Mouse (Mus musculus) intestine, embryonic 14.5 days (tissue): ENCODE measurements around the gene Kcnn3. TPM values are rescaled to one million over a fixed set of nuclear protein-coding genes. Genes with fewer than 3 reads are reported as not detected.

Experiments
- ATAC-seq: fragments of 200-750 bp; cut with Nextera tagmentation; replicated peaks from 2 replicates; pipeline ENCODE4 v1.8.0; 2017; ENCODE audit warnings: low read depth, moderate number of reproducible peaks, moderate TSS enrichment, moderate library complexity; ENCODE audit not compliant: low FRiP score, low TSS enrichment
- DNase-seq: peaks from one replicate; pipeline ENCODE4 v3.0.0-alpha.2; 2018; ENCODE audit warnings: low spot score
- H3K27ac ChIP-seq: fragments of 300-500 bp; sonication (generic); 2 replicates; pipeline ENCODE4 v1.5.1; 2014; ENCODE audit warnings: low read depth, mild to moderate bottlenecking, control low read depth
- H3K27me3 ChIP-seq: fragments of 300-500 bp; sonication (generic); replicated peaks from 2 replicates; pipeline ENCODE4 v1.6.1; 2014; ENCODE audit warnings: low read length, control low read depth; ENCODE audit not compliant: control insufficient read depth, insufficient read depth
- H3K36me3 ChIP-seq: fragments of 300-500 bp; sonication (generic); 2 replicates; pipeline ENCODE4 v1.6.1; 2014; ENCODE audit warnings: low read length, control low read depth; ENCODE audit not compliant: control insufficient read depth, insufficient read depth
- H3K4me1 ChIP-seq: fragments of 300-500 bp; sonication (generic); replicated peaks from 2 replicates; pipeline ENCODE4 v1.6.1; 2014; ENCODE audit warnings: low read length, control low read depth, mixed read lengths; ENCODE audit not compliant: control insufficient read depth, insufficient read depth
- H3K4me2 ChIP-seq: fragments of 300-500 bp; sonication (generic); 2 replicates; pipeline ENCODE4 v1.6.1; 2014; ENCODE audit warnings: low read length
- H3K4me3 ChIP-seq: fragments of 300-500 bp; sonication (generic); 2 replicates; pipeline ENCODE4 v1.5.1; 2014; ENCODE audit warnings: low read depth, low read length, control low read depth, mixed read lengths
- H3K9ac ChIP-seq: fragments of 300-500 bp; sonication (generic); 2 replicates; pipeline ENCODE4 v1.6.1; 2014; ENCODE audit warnings: mild to moderate bottlenecking, low read length
- H3K9me3 ChIP-seq: fragments of 300-500 bp; sonication (generic); 2 replicates; pipeline ENCODE4 v1.6.1; 2016; ENCODE audit warnings: low read length, control low read depth; ENCODE audit not compliant: control insufficient read depth
- WGBS: fragments of 180-500 bp; shearing (Covaris S2); extraction: QIAGEN DNeasy Blood & Tissue Kit; methylation state at CpG from one replicate; pipeline ENCODE4 v1.1.7; 2014; 5-methylcytosine and 5-hydroxymethylcytosine counted together
- polyA plus RNA-seq: library from polyadenylated mRNA; unstranded; fragments of >200 nt; fragmentation: Nextera tagmentation; extraction: Ambion mirVana; gene quantifications from 2 replicates; pipeline ENCODE4 v1.2.1, GENCODE M21; 2014

Gene Kcnn3
- polyA plus RNA-seq, 1 experiment from 2014 or later = 5.6 TPM

GRCm38 (mm10) chr3:89593524-89593923 is 73.6 kb downstream of the Kcnn3 start:
- ATAC-seq (no peak), DNase-seq (no peak)
- no peaks in the 10 kb centered on the region for H3K27me3 ChIP-seq
- no peak overlapping the region for H3K9ac ChIP-seq
- no peak overlapping the region for H3K4me2 ChIP-seq
- peaks cover 8% of the 10 kb centered on the region; the same call in 1 of the 2 replicates for H3K4me1 ChIP-seq
- WGBS = 57% methylated on average over 10 of the region's 10 CpGs
- H3K27ac ChIP-seq = no peak overlapping the region
- H3K4me3 ChIP-seq = no peak overlapping the region
- no peaks in the 10 kb centered on the region for H3K36me3 ChIP-seq
- no peaks in the 10 kb centered on the region for H3K9me3 ChIP-seq

- Histone ChIP-seq H3K4me2 (no peak overlapping the region), H3K27me3 (no peaks in the 10 kb centered on the region), H3K36me3 (no peaks in the 10 kb centered on the region), H3K4me1 (no peaks in the 10 kb centered on the region), H3K9me3 (peaks cover 3% of the 10 kb centered on the region; the same call in 1 of the 2 replicates), H3K4me3 (no peak overlapping the region), H3K9ac (no peak overlapping the region), H3K27ac (no peak overlapping the region)
- WGBS = 91% methylated on average over 7 of the region's 7 CpGs
- ATAC-seq (no peak), DNase-seq (no peak)
Measured at GRCm38 (mm10) chr3:89598361-89598760, 78.4 kb downstream of the Kcnn3 start.

GRCm38 (mm10) chr3:89598967-89599366 is 79.0 kb downstream of the Kcnn3 start:
- Histone ChIP-seq H3K4me1 (no peaks in the 10 kb centered on the region), H3K4me3 (no peak overlapping the region), H3K9me3 (peaks cover 3% of the 10 kb centered on the region; the same call in 1 of the 2 replicates), H3K27ac (no peak overlapping the region), H3K4me2 (no peak overlapping the region), H3K9ac (no peak overlapping the region), H3K36me3 (no peaks in the 10 kb centered on the region), H3K27me3 (no peaks in the 10 kb centered on the region)
- 92% methylated on average over 7 of the region's 7 CpGs for WGBS
- DNase-seq (no peak), ATAC-seq (no peak)

- no peak overlapping the region for H3K9ac ChIP-seq
- H3K4me1 ChIP-seq = no peaks in the 10 kb centered on the region
- no peak for ATAC-seq
- no peak overlapping the region for H3K4me2 ChIP-seq
- no peak overlapping the region for H3K4me3 ChIP-seq
- no peak overlapping the region for H3K27ac ChIP-seq
- H3K9me3 ChIP-seq = peaks cover 3% of the 10 kb centered on the region; the same call in 1 of the 2 replicates
- no peaks in the 10 kb centered on the region for H3K36me3 ChIP-seq
- 36% methylated on average over 7 of the region's 7 CpGs for WGBS
- no peak for DNase-seq
- H3K27me3 ChIP-seq = no peaks in the 10 kb centered on the region
Measured at GRCm38 (mm10) chr3:89601060-89601459, 81.1 kb downstream of the Kcnn3 start.

- DNase-seq (no peak), ATAC-seq (no peak)
- Histone ChIP-seq H3K9ac (no peak overlapping the region), H3K27ac (no peak overlapping the region), H3K4me1 (0 out of 2 replicates have a peak, but pooled peaks cover 3% of the 10 kb centered on the region), H3K27me3 (no peaks in the 10 kb centered on the region), H3K36me3 (no peaks in the 10 kb centered on the region), H3K4me3 (no peak overlapping the region), H3K9me3 (peaks cover 3% of the 10 kb centered on the region; the same call in 1 of the 2 replicates), H3K4me2 (no peak overlapping the region)
- 95% methylated on average over 5 of the region's 5 CpGs for WGBS
Measured at GRCm38 (mm10) chr3:89603300-89603699, 83.3 kb downstream of the Kcnn3 start.

GRCm38 (mm10) chr3:89605235-89605634 is 85.3 kb downstream of the Kcnn3 start:
- WGBS = 78% methylated on average over 5 of the region's 5 CpGs
- DNase-seq (no peak), ATAC-seq (no peak)

GRCm38 (mm10) chr3:89607327-89607726 is 87.4 kb downstream of the Kcnn3 start:
- no peak overlapping the region for H3K27ac ChIP-seq
- H3K4me3 ChIP-seq = no peak overlapping the region
- ATAC-seq (no peak), DNase-seq (no peak)
- no peak overlapping the region for H3K9ac ChIP-seq
- H3K4me1 ChIP-seq = 0 out of 2 replicates have a peak, but pooled peaks cover 3% of the 10 kb centered on the region
- H3K27me3 ChIP-seq = no peaks in the 10 kb centered on the region
- H3K36me3 ChIP-seq = no peaks in the 10 kb centered on the region
- WGBS = 55% methylated on average over 1 of the region's 1 CpGs
- H3K9me3 ChIP-seq = no peaks in the 10 kb centered on the region
- H3K4me2 ChIP-seq = no peak overlapping the region

More at GRCm38 (mm10) chr3:89605235-89605634, 85.3 kb downstream of the Kcnn3 start:
- Histone ChIP-seq H3K4me1 (0 out of 2 replicates have a peak, but pooled peaks cover 3% of the 10 kb centered on the region), H3K4me2 (no peak overlapping the region), H3K9me3 (no peaks in the 10 kb centered on the region), H3K27me3 (no peaks in the 10 kb centered on the region), H3K27ac (no peak overlapping the region), H3K4me3 (no peak overlapping the region), H3K9ac (no peak overlapping the region), H3K36me3 (no peaks in the 10 kb centered on the region)

- DNase-seq = no peak
- H3K27me3 ChIP-seq = no peaks in the 10 kb centered on the region
- peaks cover 12% of the 10 kb centered on the region for H3K4me1 ChIP-seq
- H3K9me3 ChIP-seq = no peaks in the 10 kb centered on the region
- no peaks in the 10 kb centered on the region for H3K36me3 ChIP-seq
- no peak overlapping the region for H3K4me3 ChIP-seq
- 82% methylated on average over 5 of the region's 5 CpGs for WGBS
- no peak overlapping the region for H3K9ac ChIP-seq
- H3K4me2 ChIP-seq = no peak overlapping the region
- no peak for ATAC-seq
- H3K27ac ChIP-seq = no peak overlapping the region
Measured at GRCm38 (mm10) chr3:89612048-89612447, 92.1 kb downstream of the Kcnn3 start.
